In genomic region chr10:62847069-62847626, GRCm38 (mm10) we compare ENCODE assay signal across 8 mouse cellular contexts. TPM values are rescaled to one million over a fixed set of nuclear protein-coding genes. Genes with fewer than 3 reads are reported as not detected.
DNase-seq lines count a peak whose midpoint lies in the region; ATAC-seq and TF ChIP-seq lines count a peak whose summit lies in the region.

No protein-coding gene starts in this region.

- no peaks in the 10 kb centered on the region for H3K27me3 ChIP-seq in heart, embryonic 15.5 days
- no peaks in the 10 kb centered on the region for H3K27me3 ChIP-seq in E14TG2a.4 (ENCODE audit: insufficient read depth, low read length)
- no peaks in the 10 kb centered on the region for H3K27me3 ChIP-seq in neural tube, embryonic 15.5 days (replicated peaks)

- no peaks in the 10 kb centered on the region for H3K9me3 ChIP-seq in heart, embryonic 15.5 days (replicated peaks)
- no peaks in the 10 kb centered on the region for H3K9me3 ChIP-seq in E14TG2a.4 (ENCODE audit: low read length)
- no peaks in the 10 kb centered on the region for H3K9me3 ChIP-seq in neural tube, embryonic 15.5 days (replicated peaks)

- no peak overlapping the region for H3K4me2 ChIP-seq in heart, embryonic 15.5 days
- no peak overlapping the region for H3K4me2 ChIP-seq in neural tube, embryonic 15.5 days

- whole genome bisulfite sequencing in heart, embryonic 15.5 days = 61% methylated on average over 12 of the region's 12 CpGs
- WGBS in neural tube, embryonic 15.5 days = 57% methylated on average over 12 of the region's 12 CpGs

- H3K4me1 ChIP-seq in heart, embryonic 15.5 days (replicated peaks) = peaks cover 28% of the 10 kb centered on the region
- peaks cover 96% of the 10 kb centered on the region for H3K4me1 ChIP-seq in E14TG2a.4 (replicated peaks; ENCODE audit: low read depth, low read length)
- H3K4me1 ChIP-seq in neural tube, embryonic 15.5 days = peaks cover 17% of the 10 kb centered on the region

- no peak overlapping the region for H3K4me3 ChIP-seq in heart, embryonic 15.5 days
- H3K4me3 ChIP-seq in E14TG2a.4 (replicated peaks; ENCODE audit: low read length) = peak overlapping the region; percentile 3; the same call in 1 of the 2 replicates
- H3K4me3 ChIP-seq in neural tube, embryonic 15.5 days (replicated peaks) = no peak overlapping the region

- no peak for DNase-seq in heart, postnatal 36 days
- peak; percentile 70 to 78 for DNase-seq in cerebellum, adult 18-20 months
- DNase-seq in kidney, postnatal 36 days = peak; percentile 61 to 74
- no peak for DNase-seq in testis, postnatal 10 days (ENCODE audit: low spot score)

- no peaks in the 10 kb centered on the region for H3K36me3 ChIP-seq in heart, embryonic 15.5 days
- peaks cover 96% of the 10 kb centered on the region for H3K36me3 ChIP-seq in E14TG2a.4 (ENCODE audit: insufficient read depth, low read length)
- no peaks in the 10 kb centered on the region; the same call in 1 of the 2 replicates for H3K36me3 ChIP-seq in neural tube, embryonic 15.5 days

- intact Hi-C loops in heart, postnatal 36 days (cut with DNase I) = loop anchor here (5.0 kb wide), 1 partner anchor 220 kb away; no protein-coding TSS in a partner anchor

- peak overlapping the region; percentile 40; the same call in 1 of the 2 replicates for H3K27ac ChIP-seq in heart, embryonic 15.5 days
- 0 out of 2 replicates have a peak overlapping the region, but pooled peaks have one; percentile 37 for H3K27ac ChIP-seq in neural tube, embryonic 15.5 days (replicated peaks)

- H3K9ac ChIP-seq in heart, embryonic 15.5 days = no peak overlapping the region
- no peak overlapping the region for H3K9ac ChIP-seq in neural tube, embryonic 15.5 days (replicated peaks)

- no peak for TF ChIP-seq CTCF in E14TG2a.4 (conservative IDR thresholded peaks at IDR 0.05; ENCODE audit: low read length)

- ATAC-seq in heart, embryonic 15.5 days (replicated peaks; ENCODE audit: insufficient number of reproducible peaks, insufficient read depth, low FRiP score, low read depth) = no peak
- ATAC-seq in neural tube, embryonic 15.5 days (ENCODE audit: low FRiP score) = peak; percentile 54; the same call in 1 of the 2 replicates
- ATAC-seq in megakaryocyte-erythroid progenitor cell, adult 5-6 weeks (replicated peaks; ENCODE audit: low FRiP score, low TSS enrichment, poor library complexity, severe bottlenecking) = no peak

RNA-seq across cellular contexts. Expression of gene Ccar1, which starts 55.1 kb away (rescaled TPM):
- 75.9 and 84.1 TPM in 2 replicates for polyA plus RNA-seq in heart, embryonic 15.5 days (2015; fragmentation: Nextera tagmentation; extraction: Ambion mirVana)
- total RNA-seq in heart, postnatal 36 days (2021) = 10 to 100 TPM; 49.5 to 50.7 TPM
- polyA plus RNA-seq in neural tube, embryonic 15.5 days (2015; fragmentation: Nextera tagmentation; extraction: Ambion mirVana) = 87.7 and 102 TPM in 2 replicates
- 139 and 161 TPM in 2 replicates for total RNA-seq in megakaryocyte-erythroid progenitor cell, adult 5-6 weeks (2014; fragmentation: Nextera tagmentation)
- 144 and 200 TPM in 2 replicates for total RNA-seq in megakaryocyte-erythroid progenitor cell, adult 5-6 weeks (2017)

Comparison
In these comparisons a context has a peak if more than half of its experiments do, and no peak if none do; other contexts are left out.
1. DNase-seq: peak in cerebellum, adult 18-20 months (2 of 2) and kidney, postnatal 36 days (2 of 2); none in heart, postnatal 36 days (0 of 2) and testis, postnatal 10 days (single experiment).